Mouse (Mus musculus) kidney, embryonic 15.5 days (tissue): ENCODE measurements around the gene Neu3. TPM values are rescaled to one million over a fixed set of nuclear protein-coding genes. Genes with fewer than 3 reads are reported as not detected.

Source experiments
- ATAC-seq: fragments of 200-750 bp; cut with Nextera tagmentation; replicated peaks from 2 replicates; pipeline ENCODE4 v1.8.0; 2017; ENCODE audit warnings: moderate TSS enrichment; ENCODE audit not compliant: low FRiP score
- H3K27ac ChIP-seq: fragments of 300-500 bp; sonication (generic); 2 replicates; pipeline ENCODE4 v1.5.1; 2015; ENCODE audit warnings: mild to moderate bottlenecking, inconsistent platforms
- H3K27me3 ChIP-seq: fragments of 300-500 bp; sonication (generic); 2 replicates; pipeline ENCODE4 v1.6.1; 2015; ENCODE audit warnings: inconsistent platforms
- H3K36me3 ChIP-seq: fragments of 300-500 bp; sonication (generic); 2 replicates; pipeline ENCODE4 v1.6.1; 2015; ENCODE audit warnings: inconsistent platforms
- H3K4me1 ChIP-seq: fragments of 300-500 bp; sonication (generic); 2 replicates; pipeline ENCODE4 v1.6.1; 2015; ENCODE audit warnings: inconsistent platforms
- H3K4me2 ChIP-seq: fragments of 300-500 bp; sonication (generic); 2 replicates; pipeline ENCODE4 v1.6.1; 2015; ENCODE audit warnings: moderate library complexity, mild to moderate bottlenecking, inconsistent platforms
- H3K4me3 ChIP-seq: fragments of 300-500 bp; sonication (generic); replicated peaks from 2 replicates; pipeline ENCODE4 v1.5.1; 2015; ENCODE audit warnings: mild to moderate bottlenecking, inconsistent platforms
- H3K9ac ChIP-seq: fragments of 300-500 bp; sonication (generic); 2 replicates; pipeline ENCODE4 v1.6.1; 2015; ENCODE audit warnings: mild to moderate bottlenecking, inconsistent platforms
- H3K9me3 ChIP-seq: fragments of 300-500 bp; sonication (generic); replicated peaks from 2 replicates; pipeline ENCODE4 v1.6.1; 2016; ENCODE audit warnings: inconsistent platforms
- WGBS: fragments of 180-500 bp; shearing (Covaris S2); methylation state at CpG from one replicate; pipeline ENCODE4 v1.1.7; 2015; ENCODE audit warnings: mixed read lengths; 5-methylcytosine and 5-hydroxymethylcytosine counted together
- polyA plus RNA-seq: library from polyadenylated mRNA; unstranded; fragments of >200 nt; fragmentation: Nextera tagmentation; extraction: Ambion mirVana; gene quantifications from 2 replicates; pipeline ENCODE4 v1.2.1, GENCODE M21; 2015

Neu3 gene
- polyA plus RNA-seq, 1 experiment from 2014 or later = 3.1 TPM

DNA sequence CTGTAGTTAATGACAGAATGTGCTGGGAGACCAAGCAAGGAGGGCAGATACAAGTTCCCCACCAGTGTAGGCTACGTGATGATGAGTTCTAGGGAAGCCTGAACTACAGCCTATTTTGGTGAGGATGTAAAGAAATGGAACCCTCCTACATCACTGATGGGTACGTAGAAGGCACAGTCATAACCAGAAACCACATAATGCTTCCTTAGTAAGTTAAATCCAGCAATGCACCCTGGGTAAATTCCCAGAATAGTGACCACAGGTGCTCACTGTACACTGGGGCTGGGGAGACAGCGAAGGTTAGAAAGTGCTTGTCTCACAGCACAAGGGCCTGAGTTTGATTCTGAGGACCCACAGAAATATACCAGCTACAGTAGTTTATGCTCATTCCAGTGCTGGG lies 42.7 kb downstream of the Neu3 start:
- H3K9ac ChIP-seq = no peak overlapping the region
- H3K9me3 ChIP-seq = no peaks in the 10 kb centered on the region
- H3K27ac ChIP-seq = no peak overlapping the region
- no peak overlapping the region for H3K4me3 ChIP-seq
- H3K4me2 ChIP-seq = no peak overlapping the region
- peaks cover 7% of the 10 kb centered on the region for H3K4me1 ChIP-seq
- ATAC-seq = no peak
- WGBS = 86% methylated on average over 3 of the region's 3 CpGs
- H3K27me3 ChIP-seq = no peaks in the 10 kb centered on the region
- H3K36me3 ChIP-seq = no peaks in the 10 kb centered on the region

- Histone ChIP-seq H3K4me1 (peaks cover 7% of the 10 kb centered on the region), H3K27ac (no peak overlapping the region), H3K27me3 (no peaks in the 10 kb centered on the region), H3K4me3 (no peak overlapping the region), H3K36me3 (no peaks in the 10 kb centered on the region), H3K9me3 (no peaks in the 10 kb centered on the region), H3K9ac (no peak overlapping the region), H3K4me2 (no peak overlapping the region)
- WGBS = 82% methylated on average over 7 of the region's 7 CpGs
- no peak for ATAC-seq
Measured at GRCm38 (mm10) chr7:99783421-99783820, 44.8 kb downstream of the Neu3 start.

GRCm38 (mm10) chr7:99781916-99782315 lies 46.3 kb downstream of the Neu3 start:
- ATAC-seq = no peak
- no peak overlapping the region for H3K27ac ChIP-seq
- no peak overlapping the region for H3K4me2 ChIP-seq
- H3K9ac ChIP-seq = no peak overlapping the region
- 68% methylated on average over 2 of the region's 2 CpGs for WGBS
- no peaks in the 10 kb centered on the region for H3K27me3 ChIP-seq
- H3K4me1 ChIP-seq = no peaks in the 10 kb centered on the region
- H3K4me3 ChIP-seq = no peak overlapping the region
- no peaks in the 10 kb centered on the region for H3K36me3 ChIP-seq
- H3K9me3 ChIP-seq = no peaks in the 10 kb centered on the region

DNA sequence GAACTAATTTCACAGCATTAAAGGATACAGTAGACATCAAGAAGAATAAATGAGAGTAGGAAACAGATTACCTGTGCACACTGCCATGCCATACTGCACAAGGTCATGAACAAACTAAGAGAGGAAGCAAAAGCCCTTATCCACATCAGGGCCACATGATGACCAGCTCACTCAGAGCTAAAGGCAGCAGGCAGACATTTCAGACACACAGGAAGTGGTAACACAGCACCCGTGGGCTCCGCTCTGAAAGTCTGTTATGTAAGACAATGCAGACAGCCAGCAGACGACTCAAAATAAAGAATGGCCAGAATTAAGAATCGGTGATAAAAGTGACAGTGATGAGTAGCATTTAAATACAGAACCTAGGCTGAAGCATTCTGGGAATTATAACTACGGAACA lies 46.8 kb downstream of the Neu3 start:
- no peak for ATAC-seq
- H3K36me3 ChIP-seq = no peaks in the 10 kb centered on the region
- H3K4me2 ChIP-seq = no peak overlapping the region
- no peaks in the 10 kb centered on the region for H3K4me1 ChIP-seq
- 72% methylated on average over 5 of the region's 5 CpGs for WGBS
- no peak overlapping the region for H3K4me3 ChIP-seq
- no peak overlapping the region for H3K27ac ChIP-seq
- H3K27me3 ChIP-seq = no peaks in the 10 kb centered on the region
- H3K9ac ChIP-seq = no peak overlapping the region
- H3K9me3 ChIP-seq = no peaks in the 10 kb centered on the region

- Histone ChIP-seq H3K27me3 (no peaks in the 10 kb centered on the region), H3K4me3 (no peak within 1 kb of the TSS), H3K4me2 (no peak within 1 kb of the TSS), H3K9me3 (peaks cover 21% of the 10 kb centered on the region), H3K4me1 (no peaks in the 10 kb centered on the region), H3K36me3 (no peaks in the 10 kb centered on the region), H3K9ac (no peak within 1 kb of the TSS), H3K27ac (no peak within 1 kb of the TSS)
- no peak for ATAC-seq
- 92% methylated on average over 2 of the region's 2 CpGs for WGBS
Measured at GRCm38 (mm10) chr7:99763207-99763606, 65.0 kb downstream of the Neu3 start, which contains the start of gene Olfr521. Gene Olfr521, plus strand, starts transcription at chr7:99763507.

Other genes starting within 250 kb of the Neu3 start
- gene Tpbgl, start 201.3 kb downstream of the Neu3 start, polyA plus RNA-seq = 0.84 and 1.1 TPM in 2 replicates
- 2.4 and 2.8 TPM in 2 replicates for gene Slco2b1, start 117.1 kb downstream of the Neu3 start, polyA plus RNA-seq
- gene Olfr520, start 98.1 kb downstream of the Neu3 start, polyA plus RNA-seq = not detected in 2 replicates
- gene Olfr521, start 64.9 kb downstream of the Neu3 start, polyA plus RNA-seq = not detected in 2 replicates
- 0.21 and 0.42 TPM in 2 replicates for gene Xrra1, start 30.7 kb upstream of the Neu3 start, polyA plus RNA-seq
- 384 and 410 TPM in 2 replicates for gene Spcs2, start 35.0 kb upstream of the Neu3 start, polyA plus RNA-seq
- 5.9 and 6.2 TPM in 2 replicates for gene Rnf169, start 152.0 kb upstream of the Neu3 start, polyA plus RNA-seq
- gene Chrdl2, start 177.8 kb upstream of the Neu3 start, polyA plus RNA-seq = 0.69 and 0.87 TPM in 2 replicates